Mouse (Mus musculus): ENCODE results near the gene Cttnbp2. TPM values are rescaled to one million over a fixed set of nuclear protein-coding genes. Genes with fewer than 3 reads are reported as not detected.

Cttnbp2 gene
- total and polyA plus RNA-seq, 2 experiments from 2014 or later: 27.3 to 32.2 TPM

GRCm38 (mm10) chr6:18465626-18466025, 49.0 kb downstream of the Cttnbp2 start:
- ATAC-seq (ENCODE audit: low FRiP score) (no peak), DNase-seq (ENCODE audit: low spot score) (no peak)
- 76% methylated on average over 10 of the region's 10 CpGs for WGBS
- TF ChIP-seq CTCF (IDR thresholded peaks at IDR 0.05): no peak
- H3K4me1 ChIP-seq (ENCODE audit: insufficient read depth, low read length): no peaks in the 10 kb centered on the region
- no peak overlapping the region for H3K4me3 ChIP-seq (ENCODE audit: low read depth, low read length)
- H3K36me3 ChIP-seq (ENCODE audit: insufficient read depth, low read length): no peaks in the 10 kb centered on the region
- H3K27me3 ChIP-seq (ENCODE audit: insufficient read depth, low read length): no peaks in the 10 kb centered on the region
- no peak overlapping the region for H3K27ac ChIP-seq (ENCODE audit: low read depth, low read length)
- no peaks in the 10 kb centered on the region for H3K9me3 ChIP-seq (ENCODE audit: low read length)
- no peak overlapping the region for H3K4me2 ChIP-seq (ENCODE audit: low read depth, low read length, poor library complexity, severe bottlenecking)
- no peak overlapping the region for H3K9ac ChIP-seq (replicated peaks; ENCODE audit: low read length, poor library complexity, severe bottlenecking)

GRCm38 (mm10) chr6:18459657-18460056, 55.0 kb downstream of the Cttnbp2 start:
- peak; percentile 26 for DNase-seq (ENCODE audit: low spot score)

GRCm38 (mm10) chr6:18450551-18451193, 64.0 kb downstream of the Cttnbp2 start:
- Histone ChIP-seq H3K27ac (ENCODE audit: low read depth, low read length) (no peak overlapping the region), H3K36me3 (ENCODE audit: insufficient read depth, low read length) (no peaks in the 10 kb centered on the region), H3K9ac (replicated peaks; ENCODE audit: low read length, poor library complexity, severe bottlenecking) (no peak overlapping the region), H3K27me3 (ENCODE audit: insufficient read depth, low read length) (no peaks in the 10 kb centered on the region), H3K9me3 (ENCODE audit: low read length) (no peaks in the 10 kb centered on the region), H3K4me2 (ENCODE audit: low read depth, low read length, poor library complexity, severe bottlenecking) (no peak overlapping the region), H3K4me1 (ENCODE audit: insufficient read depth, low read length) (no peaks in the 10 kb centered on the region), H3K4me3 (ENCODE audit: low read depth, low read length) (no peak overlapping the region)
- ATAC-seq (ENCODE audit: low FRiP score): no peak
- DNase-seq (ENCODE audit: low spot score): no peak
- 74% methylated on average over 5 of the region's 5 CpGs for WGBS
- no peak for TF ChIP-seq CTCF (IDR thresholded peaks at IDR 0.05)

More at GRCm38 (mm10) chr6:18459657-18460056, 55.0 kb downstream of the Cttnbp2 start:
- no peaks in the 10 kb centered on the region for H3K36me3 ChIP-seq (ENCODE audit: insufficient read depth, low read length)
- H3K9ac ChIP-seq (replicated peaks; ENCODE audit: low read length, poor library complexity, severe bottlenecking): no peak overlapping the region
- no peaks in the 10 kb centered on the region for H3K4me1 ChIP-seq (ENCODE audit: insufficient read depth, low read length)
- no peak overlapping the region for H3K4me3 ChIP-seq (ENCODE audit: low read depth, low read length)
- no peak for TF ChIP-seq CTCF (IDR thresholded peaks at IDR 0.05)
- H3K27ac ChIP-seq (ENCODE audit: low read depth, low read length): no peak overlapping the region
- no peak overlapping the region for H3K4me2 ChIP-seq (ENCODE audit: low read depth, low read length, poor library complexity, severe bottlenecking)
- no peaks in the 10 kb centered on the region for H3K27me3 ChIP-seq (ENCODE audit: insufficient read depth, low read length)
- H3K9me3 ChIP-seq (ENCODE audit: low read length): no peaks in the 10 kb centered on the region
- WGBS: 77% methylated on average over 1 of the region's 1 CpGs
- ATAC-seq (ENCODE audit: low FRiP score): no peak

- H3K9me3 ChIP-seq (ENCODE audit: low read length): no peaks in the 10 kb centered on the region
- TF ChIP-seq CTCF (IDR thresholded peaks at IDR 0.05): no peak
- H3K9ac ChIP-seq (replicated peaks; ENCODE audit: low read length, poor library complexity, severe bottlenecking): no peak overlapping the region
- ATAC-seq (ENCODE audit: low FRiP score): no peak
- H3K4me2 ChIP-seq (ENCODE audit: low read depth, low read length, poor library complexity, severe bottlenecking): no peak overlapping the region
- H3K27me3 ChIP-seq (ENCODE audit: insufficient read depth, low read length): no peaks in the 10 kb centered on the region
- WGBS: 59% methylated on average over 5 of the region's 5 CpGs
- no peak overlapping the region for H3K27ac ChIP-seq (ENCODE audit: low read depth, low read length)
- no peak overlapping the region for H3K4me3 ChIP-seq (ENCODE audit: low read depth, low read length)
- H3K4me1 ChIP-seq (ENCODE audit: insufficient read depth, low read length): no peaks in the 10 kb centered on the region
- H3K36me3 ChIP-seq (ENCODE audit: insufficient read depth, low read length): no peaks in the 10 kb centered on the region
- DNase-seq (ENCODE audit: low spot score): no peak
These were observed 66.6 kb downstream of the Cttnbp2 start for GRCm38 (mm10) chr6:18448078-18448477.

- Histone ChIP-seq H3K27ac (ENCODE audit: low read depth, low read length) (peak overlapping the region; percentile 34; the same call in 1 of the 2 replicates), H3K36me3 (ENCODE audit: insufficient read depth, low read length) (no peaks in the 10 kb centered on the region), H3K4me2 (ENCODE audit: low read depth, low read length, poor library complexity, severe bottlenecking) (no peak overlapping the region), H3K9me3 (ENCODE audit: low read length) (no peaks in the 10 kb centered on the region), H3K27me3 (ENCODE audit: insufficient read depth, low read length) (no peaks in the 10 kb centered on the region), H3K4me3 (ENCODE audit: low read depth, low read length) (no peak overlapping the region), H3K9ac (replicated peaks; ENCODE audit: low read length, poor library complexity, severe bottlenecking) (no peak overlapping the region), H3K4me1 (ENCODE audit: insufficient read depth, low read length) (no peaks in the 10 kb centered on the region)
- ATAC-seq (ENCODE audit: low FRiP score) (no peak), DNase-seq (ENCODE audit: low spot score) (peak; percentile 19)
- 12% methylated on average over 7 of the region's 7 CpGs for WGBS
- no peak for TF ChIP-seq CTCF (IDR thresholded peaks at IDR 0.05)
These were observed 67.7 kb downstream of the Cttnbp2 start for GRCm38 (mm10) chr6:18446917-18447316.

- no peak for ATAC-seq (ENCODE audit: low FRiP score)
These were observed 68.3 kb downstream of the Cttnbp2 start for GRCm38 (mm10) chr6:18446359-18446758.

More at GRCm38 (mm10) chr6:18446359-18446758, 68.3 kb downstream of the Cttnbp2 start:
- Histone ChIP-seq H3K27me3 (ENCODE audit: insufficient read depth, low read length) (no peaks in the 10 kb centered on the region), H3K9me3 (ENCODE audit: low read length) (no peaks in the 10 kb centered on the region), H3K27ac (ENCODE audit: low read depth, low read length) (peak overlapping the region; percentile 34), H3K4me1 (ENCODE audit: insufficient read depth, low read length) (no peaks in the 10 kb centered on the region), H3K36me3 (ENCODE audit: insufficient read depth, low read length) (no peaks in the 10 kb centered on the region), H3K4me2 (ENCODE audit: low read depth, low read length, poor library complexity, severe bottlenecking) (no peak overlapping the region), H3K4me3 (ENCODE audit: low read depth, low read length) (no peak overlapping the region), H3K9ac (replicated peaks; ENCODE audit: low read length, poor library complexity, severe bottlenecking) (no peak overlapping the region)
- no peak for TF ChIP-seq CTCF (IDR thresholded peaks at IDR 0.05)
- peak; percentile 74 for DNase-seq (ENCODE audit: low spot score)
- WGBS: 50% methylated on average over 3 of the region's 3 CpGs

All from midbrain, postnatal 0 days (tissue).